Mouse (Mus musculus): ENCODE results near the gene Prrt3.

Prrt3 gene

DNA sequence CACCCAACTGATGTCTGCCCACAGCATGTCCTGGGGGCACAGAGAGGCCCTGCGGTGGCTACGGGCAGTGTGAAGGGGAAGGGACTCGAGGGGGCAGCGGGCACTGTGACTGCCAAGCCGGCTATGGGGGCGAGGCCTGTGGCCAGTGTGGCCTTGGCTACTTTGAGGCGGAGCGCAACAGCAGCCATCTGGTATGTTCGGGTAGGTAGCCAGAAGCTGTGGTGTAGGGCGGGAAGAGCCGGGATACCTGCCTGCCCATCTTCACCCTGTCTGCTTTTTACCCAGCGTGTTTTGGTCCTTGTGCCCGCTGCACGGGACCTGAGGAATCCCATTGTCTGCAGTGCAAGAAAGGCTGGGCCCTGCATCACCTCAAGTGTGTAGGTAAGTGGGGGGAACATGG is 12.3 kb downstream of the Prrt3 start:
- DNase-seq: peak; percentile 55 to 61

DNA sequence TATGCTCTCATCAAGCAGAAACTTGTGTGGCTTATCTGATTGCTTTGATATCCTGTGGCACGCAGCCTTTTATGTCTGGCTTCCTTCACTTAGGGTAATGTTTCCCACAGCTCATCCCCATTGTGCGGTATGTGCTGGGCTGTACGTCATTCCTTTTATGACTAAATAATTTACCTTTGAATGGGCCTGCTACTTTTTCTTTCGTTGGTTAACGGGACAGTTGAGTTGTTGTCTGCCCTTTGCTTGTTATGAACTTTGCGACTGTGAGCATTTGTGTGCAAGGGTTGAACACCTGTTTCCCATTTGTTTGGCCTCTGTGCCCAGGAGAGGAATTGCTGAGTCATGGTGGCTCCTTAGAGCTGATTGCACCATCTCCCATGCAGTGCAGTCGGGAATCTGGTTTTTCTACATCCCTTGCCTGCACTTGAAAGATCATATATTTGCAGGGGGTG is 14.6 kb downstream of the Prrt3 start:
- DNase-seq: no peak

DNA sequence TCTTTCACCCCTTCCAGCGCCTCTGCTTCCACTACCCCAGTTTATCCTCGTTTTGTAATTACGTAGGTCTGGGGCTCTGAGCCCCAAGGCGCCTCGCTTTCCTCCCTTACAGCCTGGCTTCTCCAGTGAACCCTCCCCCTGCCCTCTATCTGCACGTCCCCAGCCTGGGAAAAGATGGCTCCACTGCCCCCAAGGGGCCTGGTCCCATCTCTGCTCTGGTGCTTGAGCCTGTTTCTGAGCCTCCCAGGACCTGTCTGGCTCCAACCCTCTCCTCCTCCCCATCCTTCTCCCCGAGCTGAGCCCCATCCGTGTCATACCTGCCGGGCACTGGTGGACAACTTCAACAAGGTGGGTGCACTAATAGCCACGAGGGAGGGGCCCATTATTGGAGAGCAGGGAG is 18.0 kb downstream of the Prrt3 start:
- DNase-seq: peak; percentile 57 to 60

DNA sequence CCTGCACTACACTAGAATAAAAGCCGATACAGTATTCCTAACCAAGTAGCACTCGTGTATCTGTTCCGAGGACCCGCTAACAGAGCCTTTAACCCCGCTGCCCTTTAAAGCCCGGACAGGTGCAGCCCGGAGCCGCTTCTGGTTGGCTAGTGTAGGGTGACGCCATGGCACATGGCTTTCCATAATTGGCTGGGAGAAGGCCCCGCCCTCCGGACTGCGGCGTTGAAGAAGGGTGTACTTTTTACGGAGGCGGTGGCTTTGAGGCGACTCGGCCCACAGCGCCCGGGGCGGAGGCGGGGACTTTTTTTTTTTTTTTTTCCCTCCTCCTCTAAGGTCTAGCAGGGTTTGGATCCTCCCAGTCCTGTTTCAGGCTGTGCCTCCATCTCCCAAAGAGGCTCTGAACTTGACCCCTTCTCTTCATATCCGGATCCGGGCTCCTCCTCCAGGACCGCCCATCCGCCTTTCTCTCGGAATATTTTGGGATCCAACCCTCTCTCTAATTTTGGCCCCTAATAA is 18.6 kb downstream of the Prrt3 start, which contains the start of gene Creld1:
Gene Creld1 (plus strand): TSS at position 198 of the 516 bp plus-strand sequence.
- peak; percentile 94 to 97 for DNase-seq

DNA sequence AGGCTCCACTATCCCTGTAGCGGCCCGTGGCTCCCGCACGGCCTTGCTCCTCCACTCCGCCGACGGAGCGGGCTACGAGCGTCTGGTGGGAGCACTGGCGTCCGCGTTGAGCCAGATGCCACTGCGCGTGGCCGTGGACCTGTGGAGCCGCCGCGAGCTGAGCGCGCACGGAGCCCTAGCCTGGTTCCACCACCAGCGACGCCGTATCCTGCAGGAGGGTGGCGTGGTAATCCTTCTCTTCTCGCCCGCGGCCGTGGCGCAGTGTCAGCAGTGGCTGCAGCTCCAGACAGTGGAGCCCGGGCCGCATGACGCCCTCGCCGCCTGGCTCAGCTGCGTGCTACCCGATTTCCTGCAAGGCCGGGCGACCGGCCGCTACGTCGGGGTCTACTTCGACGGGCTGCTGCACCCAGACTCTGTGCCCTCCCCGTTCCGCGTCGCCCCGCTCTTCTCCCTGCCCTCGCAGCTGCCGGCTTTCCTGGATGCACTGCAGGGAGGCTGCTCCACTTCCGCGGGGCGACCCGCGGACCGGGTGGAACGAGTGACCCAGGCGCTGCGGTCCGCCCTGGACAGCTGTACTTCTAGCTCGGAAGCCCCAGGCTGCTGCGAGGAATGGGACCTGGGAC is 19.1 kb downstream of the Prrt3 start:
- DNase-seq: peak; percentile 76 to 79

DNA sequence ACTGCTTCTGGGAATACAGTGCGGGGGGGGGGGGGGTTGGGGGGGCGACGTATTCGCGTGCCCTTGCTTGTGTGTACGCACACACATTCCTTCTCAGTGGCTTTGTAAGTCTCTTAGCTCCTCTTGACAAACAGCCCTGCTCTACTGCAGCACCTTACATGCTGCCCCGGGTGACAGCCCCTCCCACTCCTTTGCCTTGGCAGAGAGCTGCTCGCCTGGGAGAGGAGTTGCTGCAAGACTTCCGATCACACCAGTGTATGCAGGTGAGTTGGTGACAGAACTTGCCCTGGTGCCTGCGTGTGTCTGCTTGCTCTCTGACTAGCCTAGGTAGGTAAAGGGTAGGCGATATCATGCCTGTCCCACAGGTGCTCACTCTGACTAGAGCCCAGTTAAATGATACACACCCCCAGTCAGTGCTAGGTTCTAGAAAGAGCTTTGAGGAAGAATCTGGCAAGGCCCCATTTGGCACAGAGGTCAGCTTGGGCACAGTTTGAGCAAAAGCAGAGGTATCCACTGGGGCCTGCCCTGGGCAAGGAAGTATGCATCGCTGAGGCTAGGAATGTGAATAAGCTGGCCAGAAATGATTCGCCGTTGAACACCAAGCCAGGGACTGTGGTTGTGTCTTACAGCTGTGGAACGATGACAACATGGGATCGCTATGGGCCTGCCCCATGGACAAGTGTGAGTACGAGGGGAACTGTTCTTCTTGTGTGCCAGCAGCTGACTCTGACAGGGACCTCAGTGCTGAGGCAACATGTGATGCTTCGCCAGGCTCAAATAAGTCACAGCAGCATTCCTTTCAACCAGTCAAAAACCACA is 21.0 kb downstream of the Prrt3 start:
- peak in 1 of 2 experiments; percentile 36 for DNase-seq

DNA sequence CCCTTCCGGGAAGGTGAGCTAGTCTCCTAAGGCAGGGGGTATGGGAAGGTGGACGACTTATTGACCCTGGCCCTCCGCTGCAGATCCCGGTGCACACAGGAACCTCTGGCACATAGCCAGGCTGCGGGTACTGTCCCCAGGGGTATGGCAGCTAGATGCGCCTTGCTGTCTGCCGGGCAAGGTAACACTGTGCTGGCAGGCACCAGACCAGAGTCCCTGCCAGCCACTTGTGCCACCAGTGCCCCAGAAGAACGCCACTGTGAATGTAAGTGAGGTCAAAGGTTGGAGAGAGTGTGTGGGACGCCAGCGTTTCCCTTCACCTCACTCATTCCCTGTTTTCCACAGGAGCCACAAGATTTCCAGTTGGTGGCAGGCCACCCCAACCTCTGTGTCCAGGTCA is 22.8 kb downstream of the Prrt3 start:
- no peak for DNase-seq

DNA sequence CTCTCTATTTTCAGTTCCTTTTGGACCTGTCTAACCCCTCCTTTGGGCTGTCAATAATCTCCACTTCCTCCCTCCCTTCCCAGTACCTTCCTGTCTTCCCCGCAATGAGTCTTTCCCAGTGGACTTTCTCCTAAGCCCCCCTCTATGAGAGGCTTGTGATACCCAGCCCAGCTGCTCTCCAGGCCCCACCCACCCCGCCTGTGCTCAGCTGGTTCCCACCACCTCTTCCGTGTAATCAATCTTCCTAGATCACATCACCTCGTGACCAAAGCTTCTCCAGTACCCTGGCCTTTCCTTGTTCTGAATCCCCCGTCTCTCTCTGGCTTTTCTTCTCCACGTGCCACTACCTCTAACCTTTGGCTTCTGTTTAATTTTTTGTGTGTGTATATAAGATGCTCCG is 24.4 kb downstream of the Prrt3 start:
- DNase-seq: no peak

DNA sequence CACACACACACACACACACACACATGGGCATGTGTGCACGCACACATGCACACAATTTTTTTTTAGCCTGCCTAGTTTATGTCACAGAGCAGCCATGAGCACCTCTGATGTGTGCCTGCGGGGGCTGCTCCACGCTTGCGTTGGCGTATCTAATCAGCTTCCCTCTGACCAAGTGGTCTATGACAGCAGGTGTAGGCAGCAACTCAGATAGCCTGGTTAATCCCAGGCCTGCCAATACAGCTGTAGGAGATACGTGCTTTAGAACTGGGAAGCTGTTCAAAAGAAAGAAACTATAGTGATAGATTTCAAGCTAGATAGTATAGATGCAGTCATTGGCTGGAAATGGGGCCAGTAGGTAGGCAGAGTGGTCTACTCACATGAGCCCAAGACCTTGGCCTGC is 28.0 kb downstream of the Prrt3 start:
- no peak for DNase-seq

DNA sequence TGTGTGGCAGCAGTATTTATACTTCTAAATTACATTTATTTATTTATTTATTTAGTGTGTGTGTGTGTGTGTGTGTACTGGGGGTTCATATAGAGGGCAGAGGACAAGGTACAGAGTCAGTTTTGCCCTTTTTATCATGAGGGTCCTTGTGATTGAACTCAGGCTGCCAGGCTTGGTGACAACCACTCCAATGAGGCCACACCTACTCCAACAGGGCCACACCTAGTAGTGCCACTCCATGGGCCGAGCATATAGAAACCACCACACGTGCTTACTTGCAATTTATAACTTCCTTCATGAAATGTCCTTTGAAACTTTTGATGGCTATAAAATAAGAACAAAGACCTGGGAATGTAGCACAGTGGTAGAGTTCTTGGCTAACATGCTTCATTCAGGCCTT is 28.5 kb downstream of the Prrt3 start:
- no peak for DNase-seq

DNA sequence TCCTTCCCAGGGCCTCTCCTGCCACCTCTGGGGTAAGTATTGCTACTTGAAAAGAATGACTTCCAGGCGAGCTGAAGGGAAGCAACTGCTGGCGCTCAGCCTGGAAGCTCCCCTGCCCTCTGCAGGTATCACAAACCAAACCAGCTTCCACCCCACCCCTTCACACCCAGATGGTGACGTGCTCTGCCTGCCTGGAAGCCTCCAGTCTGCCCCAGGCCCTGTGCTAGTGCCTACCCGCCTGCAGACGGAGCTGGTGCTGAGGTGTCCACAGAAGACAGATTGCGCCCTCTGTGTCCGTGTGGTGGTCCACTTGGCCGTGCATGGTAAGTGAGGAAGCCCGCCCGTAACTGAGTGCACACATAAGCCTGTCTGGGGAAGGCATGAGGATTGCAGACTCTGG is 29.7 kb downstream of the Prrt3 start:
- DNase-seq: no peak

DNA sequence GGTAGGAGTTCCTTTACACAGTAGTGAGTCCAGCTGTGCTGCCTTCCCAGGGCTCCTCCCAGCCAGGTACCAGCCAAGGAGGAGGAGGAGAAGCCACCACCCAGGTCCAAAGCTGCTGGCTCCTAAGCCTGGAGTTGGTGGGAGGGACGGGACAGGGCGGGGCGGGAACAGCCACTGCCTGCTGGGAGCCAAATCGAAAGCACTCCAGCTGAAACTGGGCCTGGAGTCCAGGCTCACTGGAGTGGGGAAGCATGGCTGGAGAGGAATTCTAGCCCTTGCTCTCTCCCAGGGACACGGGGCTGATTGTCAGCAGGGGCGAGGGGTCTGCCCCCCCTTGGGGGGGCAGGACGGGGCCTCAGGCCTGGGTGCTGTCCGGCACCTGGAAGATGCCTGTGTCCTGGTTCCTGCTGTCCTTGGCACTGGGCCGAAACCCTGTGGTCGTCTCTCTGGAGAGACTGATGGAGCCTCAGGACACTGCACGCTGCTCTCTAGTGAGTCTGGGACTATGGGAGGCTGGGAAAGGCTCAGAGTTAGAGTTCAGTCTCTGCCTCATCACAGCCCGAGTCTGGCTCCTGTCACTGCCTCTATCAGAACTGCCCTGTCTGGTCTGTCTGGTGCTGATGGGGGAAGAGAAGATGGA is 30.3 kb downstream of the Prrt3 start, which contains the start of gene Il17rc:
Gene Il17rc (plus strand): TSS at position 131 of the 640 bp plus-strand sequence.
- peak in 1 of 2 experiments; percentile 43 for DNase-seq

DNA sequence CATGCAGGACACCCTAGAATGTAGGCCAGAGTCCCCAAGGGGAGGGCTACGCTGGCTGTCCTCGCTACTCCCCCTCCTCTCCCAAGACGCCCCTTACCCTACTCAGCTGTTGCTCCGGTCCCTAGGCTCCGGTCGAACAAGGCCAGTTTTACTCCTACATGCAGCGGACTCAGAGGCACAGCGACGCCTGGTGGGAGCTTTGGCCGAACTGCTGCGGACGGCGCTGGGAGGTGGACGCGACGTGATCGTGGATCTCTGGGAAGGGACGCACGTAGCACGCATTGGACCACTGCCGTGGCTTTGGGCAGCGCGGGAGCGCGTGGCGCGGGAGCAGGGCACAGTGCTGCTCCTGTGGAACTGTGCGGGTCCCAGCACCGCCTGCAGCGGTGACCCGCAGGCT is 32.3 kb downstream of the Prrt3 start:
- peak; percentile 82 to 89 for DNase-seq

DNA sequence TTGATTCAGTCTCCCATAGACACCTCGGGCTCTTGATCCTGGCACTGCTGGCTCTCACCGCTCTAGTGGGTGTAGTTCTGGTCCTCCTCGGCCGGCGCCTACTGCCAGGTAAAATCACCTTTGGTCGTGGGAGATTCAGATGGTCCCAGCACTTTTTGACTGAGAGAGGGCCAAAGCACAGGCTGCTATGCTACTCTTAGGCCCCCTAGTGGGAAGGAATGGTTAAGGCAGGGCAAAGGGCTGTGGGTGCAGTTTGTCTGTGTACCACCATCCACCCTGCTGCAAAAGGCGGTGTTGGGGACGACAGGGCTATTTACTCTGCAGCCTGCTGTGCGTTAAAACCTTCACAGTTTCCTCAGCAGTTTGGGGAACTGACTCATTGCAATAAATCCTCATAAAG is 32.7 kb downstream of the Prrt3 start:
- peak; percentile 74 to 82 for DNase-seq

DNA sequence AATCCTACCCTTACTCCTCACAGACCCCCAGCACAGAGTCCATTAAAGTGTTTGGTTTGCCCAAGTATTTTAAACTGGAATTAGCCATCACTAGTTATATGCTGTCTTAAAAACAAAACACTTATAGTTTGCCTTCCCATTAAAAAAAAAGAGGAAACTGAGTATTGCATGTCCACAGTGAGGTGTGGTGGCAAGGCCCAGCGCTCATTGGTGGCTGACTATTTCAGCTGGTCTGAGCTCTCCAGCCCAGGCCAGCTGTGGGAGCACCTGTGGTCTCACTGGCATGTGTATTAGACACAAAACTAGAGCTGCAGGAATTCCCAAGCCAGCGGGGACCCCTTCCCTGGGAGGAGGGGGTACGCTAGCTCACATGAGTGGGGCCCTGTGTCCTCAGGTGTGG is 33.2 kb downstream of the Prrt3 start:
- DNase-seq: no peak

DNA sequence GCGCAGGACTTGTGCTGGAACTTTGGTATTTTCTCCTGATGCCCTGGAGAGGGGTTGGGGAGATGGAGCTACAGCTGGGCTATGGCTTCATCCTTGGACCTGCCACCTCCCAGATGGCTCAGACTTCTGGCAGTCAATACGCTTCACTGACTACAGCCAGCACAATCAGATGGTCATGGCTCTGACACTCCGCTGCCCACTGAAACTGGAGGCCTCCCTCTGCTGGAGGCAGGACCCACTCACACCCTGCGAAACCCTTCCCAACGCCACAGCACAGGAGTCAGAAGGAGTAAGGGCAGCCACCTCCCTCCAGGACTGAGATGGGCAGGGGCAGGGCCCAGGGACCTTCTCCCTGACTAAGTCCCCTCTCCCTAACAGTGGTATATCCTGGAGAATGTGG is 36.1 kb downstream of the Prrt3 start:
- no peak for DNase-seq

DNA sequence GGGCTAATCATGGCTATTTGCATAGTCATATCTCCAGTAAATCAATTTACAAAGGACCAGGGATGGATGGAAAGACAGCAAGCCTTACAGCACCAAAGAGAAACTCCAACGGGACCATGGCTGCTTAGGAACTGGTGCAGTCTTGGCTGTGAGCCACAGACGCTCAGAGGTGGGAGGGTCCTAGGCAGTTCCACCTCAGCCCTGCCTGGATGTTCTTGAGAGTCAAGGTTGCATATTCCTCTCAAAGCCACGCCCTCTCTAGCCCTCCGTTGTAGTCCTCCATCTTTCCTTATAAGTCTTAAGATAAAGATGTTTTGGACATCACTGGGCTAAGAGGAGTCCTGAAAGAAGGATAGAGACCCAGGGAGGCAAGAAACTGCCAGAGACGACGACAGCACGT is 37.7 kb downstream of the Prrt3 start:
- no peak for DNase-seq

DNA sequence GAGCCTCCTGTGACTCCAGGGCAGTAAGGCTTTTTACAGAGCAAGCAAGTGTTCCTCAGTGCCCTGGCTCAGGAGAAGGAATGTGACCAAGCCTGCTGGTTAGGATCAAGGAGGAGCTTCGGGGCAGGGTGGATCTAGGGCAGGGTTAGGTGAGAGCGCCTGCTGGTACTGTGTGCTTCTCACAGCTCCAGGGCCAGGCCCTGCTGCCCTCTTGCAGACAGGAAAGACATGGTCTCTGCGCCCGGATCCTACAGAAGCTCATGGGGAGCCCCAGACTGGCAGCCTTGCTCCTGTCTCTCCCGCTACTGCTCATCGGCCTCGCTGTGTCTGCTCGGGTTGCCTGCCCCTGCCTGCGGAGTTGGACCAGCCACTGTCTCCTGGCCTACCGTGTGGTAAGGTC is 43.1 kb downstream of the Prrt3 start:
- peak; percentile 50 to 58 for DNase-seq

DNA sequence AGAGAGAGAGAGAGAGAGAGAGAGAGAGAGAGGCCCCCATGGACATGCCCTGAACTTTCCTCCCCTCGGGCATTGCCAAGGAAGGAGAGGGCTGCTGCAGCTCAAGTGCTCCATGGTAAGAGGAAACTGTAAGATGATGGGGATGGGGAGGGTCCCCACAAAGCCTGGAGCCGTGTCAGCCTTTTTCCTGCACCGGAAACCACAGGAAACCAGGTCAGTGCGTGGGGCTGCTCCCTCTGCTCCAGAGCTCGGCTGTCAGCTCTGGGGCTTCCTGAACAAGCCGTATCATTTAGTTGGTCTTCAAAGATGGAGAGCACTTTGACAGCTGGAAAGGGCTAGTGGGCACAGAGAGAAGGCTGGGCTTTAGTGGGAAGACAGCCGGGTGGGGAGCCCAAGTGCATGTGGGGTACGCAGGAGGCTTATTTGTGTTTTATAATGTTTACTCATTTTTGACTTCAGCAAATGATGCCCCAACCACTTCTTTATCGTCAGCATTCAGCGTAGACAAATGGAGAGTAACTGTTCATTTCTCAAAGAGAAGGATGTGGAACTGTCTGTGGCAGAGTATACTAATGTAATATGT is 43.7 kb downstream of the Prrt3 start, which contains the start of gene Il17re:
Gene Il17re (plus strand): TSS at position 533 of the 583 bp plus-strand sequence.
- DNase-seq: no peak

DNA sequence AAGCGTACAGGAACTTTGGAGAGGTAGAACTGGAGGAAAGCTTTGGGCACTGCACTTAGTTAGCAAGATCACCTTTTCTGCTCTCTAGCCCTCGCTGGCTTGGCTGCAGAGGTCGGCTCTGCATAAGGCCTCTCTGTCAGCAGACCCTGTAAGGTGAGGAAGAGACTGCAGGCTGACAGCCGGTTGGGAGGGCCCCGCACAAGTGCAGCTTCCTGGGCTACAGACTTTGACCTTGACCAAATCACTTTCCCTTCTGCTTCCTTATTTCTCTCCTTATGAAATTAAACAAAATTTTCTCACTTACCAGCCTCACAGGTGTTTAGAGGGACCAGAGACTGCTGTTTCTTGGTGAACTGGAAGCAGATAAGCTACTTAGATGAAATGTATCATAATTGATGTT is 46.7 kb downstream of the Prrt3 start:
- no peak for DNase-seq

DNA sequence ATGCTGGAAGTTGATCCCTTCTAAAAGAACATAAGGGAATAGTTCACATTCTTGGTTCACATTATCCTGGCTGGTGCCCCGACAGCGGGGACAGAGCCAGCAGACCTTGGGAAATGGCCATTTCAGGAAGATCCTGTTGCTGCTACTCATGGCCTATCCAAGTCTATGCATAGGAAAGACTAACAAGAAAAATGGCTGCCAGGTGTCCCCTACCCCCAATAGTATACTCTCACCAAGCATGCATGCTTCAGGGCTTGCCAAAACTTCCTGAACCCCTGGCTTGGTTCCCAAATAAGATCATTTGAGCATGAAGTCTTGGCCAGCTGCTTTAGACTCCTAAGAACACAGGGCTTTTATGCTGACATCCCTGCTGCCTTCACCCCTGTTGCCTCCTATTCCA is 49.9 kb downstream of the Prrt3 start:
- DNase-seq: no peak

DNA sequence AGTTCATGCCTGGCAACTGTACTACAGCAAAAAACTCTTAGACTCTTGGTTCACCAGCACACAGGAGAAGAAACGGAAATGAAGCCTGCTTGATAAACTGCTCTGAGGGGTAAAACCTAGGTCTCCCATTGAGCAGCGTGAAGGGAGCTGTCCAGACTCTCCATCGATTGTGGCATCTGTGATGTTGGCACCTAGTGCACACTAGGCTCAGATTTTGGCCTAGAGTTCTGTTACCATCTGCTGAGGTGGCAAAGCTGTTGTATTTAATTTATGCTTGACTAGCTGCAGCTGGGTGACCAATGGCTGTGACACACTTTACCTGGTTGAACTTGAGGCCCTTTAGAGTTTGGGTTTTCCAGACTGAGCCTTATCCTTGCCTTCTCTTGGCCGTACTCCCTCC is 54.1 kb downstream of the Prrt3 start:
- peak in 1 of 2 experiments; percentile 40 for DNase-seq
